Mouse (Mus musculus): ENCODE data around the gene Ndufa4l2.

Gene Ndufa4l2

GRCm38 (mm10) chr10:127526681-127527080, 11.9 kb downstream of the Ndufa4l2 start:
- DNase-seq (ENCODE audit: low spot score) = no peak

GRCm38 (mm10) chr10:127527481-127527880, 12.7 kb downstream of the Ndufa4l2 start:
- DNase-seq (ENCODE audit: low spot score) = no peak

GRCm38 (mm10) chr10:127530945-127531344, 16.2 kb downstream of the Ndufa4l2 start:
- no peak for DNase-seq (ENCODE audit: low spot score)

- no peak for DNase-seq (ENCODE audit: low spot score)
These were observed 16.8 kb downstream of the Ndufa4l2 start for GRCm38 (mm10) chr10:127531548-127531947.

GRCm38 (mm10) chr10:127534036-127534928, 19.5 kb downstream of the Ndufa4l2 start, which contains the start of gene Nxph4:
Gene Nxph4 (minus strand): TSS chr10:127534559.
- no peak for DNase-seq (ENCODE audit: low spot score)

GRCm38 (mm10) chr10:127534929-127535384, 20.2 kb downstream of the Ndufa4l2 start:
- DNase-seq (ENCODE audit: low spot score) = no peak

- no peak for DNase-seq (ENCODE audit: low spot score)
These were observed 22.0 kb downstream of the Ndufa4l2 start for GRCm38 (mm10) chr10:127536586-127537314.

- DNase-seq (ENCODE audit: low spot score) = no peak
These were observed 23.3 kb downstream of the Ndufa4l2 start for GRCm38 (mm10) chr10:127537854-127538583.

- no peak for DNase-seq (ENCODE audit: low spot score)
These were observed 26.7 kb downstream of the Ndufa4l2 start for GRCm38 (mm10) chr10:127541510-127541909.

GRCm38 (mm10) chr10:127542084-127542483, 27.3 kb downstream of the Ndufa4l2 start:
- DNase-seq (ENCODE audit: low spot score) = no peak

- no peak for DNase-seq (ENCODE audit: low spot score)
These were observed 28.0 kb downstream of the Ndufa4l2 start for GRCm38 (mm10) chr10:127542720-127543119.

GRCm38 (mm10) chr10:127543916-127544315, 29.1 kb downstream of the Ndufa4l2 start:
- no peak for DNase-seq (ENCODE audit: low spot score)

- no peak for DNase-seq (ENCODE audit: low spot score)
These were observed 29.6 kb downstream of the Ndufa4l2 start for GRCm38 (mm10) chr10:127544375-127544774.

GRCm38 (mm10) chr10:127546505-127546904, 31.7 kb downstream of the Ndufa4l2 start:
- DNase-seq (ENCODE audit: low spot score) = no peak

GRCm38 (mm10) chr10:127548236-127548635, 33.5 kb downstream of the Ndufa4l2 start:
- DNase-seq (ENCODE audit: low spot score) = no peak

- DNase-seq (ENCODE audit: low spot score) = no peak
These were observed 35.1 kb downstream of the Ndufa4l2 start for GRCm38 (mm10) chr10:127549892-127550291.

GRCm38 (mm10) chr10:127555703-127556102, 40.9 kb downstream of the Ndufa4l2 start:
- DNase-seq (ENCODE audit: low spot score) = no peak

- no peak for DNase-seq (ENCODE audit: low spot score)
These were observed 42.6 kb downstream of the Ndufa4l2 start for GRCm38 (mm10) chr10:127557397-127557796.

- DNase-seq (ENCODE audit: low spot score) = no peak
These were observed 46.4 kb downstream of the Ndufa4l2 start for GRCm38 (mm10) chr10:127561145-127561544.

GRCm38 (mm10) chr10:127563840-127564239, 49.1 kb downstream of the Ndufa4l2 start:
- no peak for DNase-seq (ENCODE audit: low spot score)

GRCm38 (mm10) chr10:127564301-127564700, 49.5 kb downstream of the Ndufa4l2 start:
- DNase-seq (ENCODE audit: low spot score) = no peak

Measured in urinary bladder, postnatal 10 days (tissue).